Mouse (Mus musculus) lung, adult 18-20 months (tissue): Measurements from ENCODE around the gene H2afb1.
"Not testable (repeated sequence)": the region's sequence is repeated elsewhere in the genome, so short reads cannot be mapped to it uniquely, and the experiment has no call there.

Experiments used
- DNase-seq, 2 experiments: peaks; one replicate each; pipeline ENCODE4 v3.0.0; 2022; ENCODE audit warnings: mixed read lengths in 2 of 2

Gene H2afb1

DNA sequence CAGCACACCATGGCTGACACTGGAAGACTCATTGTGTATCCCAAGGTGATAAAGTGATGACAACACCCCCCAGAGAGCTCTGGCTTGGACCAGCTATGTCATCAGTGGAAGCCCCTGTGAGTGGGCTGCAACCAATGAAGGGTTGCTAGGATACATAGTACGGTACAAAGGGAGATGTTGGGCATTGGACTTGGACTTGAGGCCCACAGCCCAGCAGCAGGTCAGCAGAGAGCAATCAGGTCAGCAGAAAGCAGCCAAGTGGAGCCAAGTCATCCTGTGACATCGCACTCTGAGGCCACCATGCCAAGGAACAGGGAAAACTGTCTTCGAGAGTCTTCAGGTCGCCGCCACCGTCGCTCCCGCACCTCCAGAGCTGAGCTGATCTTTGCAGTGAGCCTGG is at the start of gene H2afb1:
Gene H2afb1 (plus strand): TSS at position 301 of the 400 bp plus-strand sequence.
- not testable (repeated sequence) for DNase-seq

- DNase-seq = no peak
Measured at GRCm38 (mm10) chrX:117036085-117036484, 21.5 kb downstream of the H2afb1 start.
